13 mouse cellular contexts compared by ENCODE assay signal in genomic region chr2:93454334-93454733, GRCm38 (mm10). TPM values are rescaled to one million over a fixed set of nuclear protein-coding genes. Genes with fewer than 3 reads are reported as not detected.
DNase-seq lines count a peak whose midpoint lies in the region; ATAC-seq lines count a peak whose summit lies in the region.
"Had no signal": no experiment of that assay in that cellular context is flagged by ENCODE, and none has a peak within 500 bp of the region (broad histone marks: within the 10 kb centered on the region; RNA-seq: fewer than 3 reads in every experiment).

No protein-coding gene starts in this region.

- no peak overlapping the region for H3K4me3 ChIP-seq in kidney, embryonic 16.5 days (ENCODE audit: low read length)
- no peak overlapping the region for H3K4me3 ChIP-seq in intestine, embryonic 14.5 days (ENCODE audit: low read depth, low read length)
- H3K4me3 ChIP-seq: embryonic facial prominence, embryonic 12.5 days; heart, embryonic 13.5 days; lung, embryonic 15.5 days; midbrain, embryonic 13.5 days had no signal

- no peak overlapping the region; the same call in 1 of the 2 replicates for H3K27ac ChIP-seq in kidney, embryonic 16.5 days (ENCODE audit: low read length)
- no peak overlapping the region for H3K27ac ChIP-seq in intestine, embryonic 14.5 days (ENCODE audit: low read depth)
- H3K27ac ChIP-seq: embryonic facial prominence, embryonic 12.5 days; heart, embryonic 13.5 days; lung, embryonic 15.5 days; midbrain, embryonic 13.5 days had no signal

- H3K36me3 ChIP-seq in kidney, embryonic 16.5 days (ENCODE audit: insufficient read depth, low read length), result no peaks in the 10 kb centered on the region
- no peaks in the 10 kb centered on the region for H3K36me3 ChIP-seq in intestine, embryonic 14.5 days (ENCODE audit: control insufficient read depth, insufficient read depth, low read length)
- H3K36me3 ChIP-seq: embryonic facial prominence, embryonic 12.5 days; heart, embryonic 13.5 days; lung, embryonic 15.5 days; midbrain, embryonic 13.5 days had no signal

- H3K4me1 ChIP-seq in kidney, embryonic 16.5 days (ENCODE audit: insufficient read depth, low read length), result peaks cover 50% of the 10 kb centered on the region
- H3K4me1 ChIP-seq in intestine, embryonic 14.5 days (replicated peaks; ENCODE audit: control insufficient read depth, insufficient read depth, low read length), result peaks cover 30% of the 10 kb centered on the region

- no peaks in the 10 kb centered on the region for H3K9me3 ChIP-seq in kidney, embryonic 16.5 days (ENCODE audit: low read length)
- no peaks in the 10 kb centered on the region for H3K9me3 ChIP-seq in intestine, embryonic 14.5 days (ENCODE audit: control insufficient read depth, low read length)
- H3K9me3 ChIP-seq: embryonic facial prominence, embryonic 12.5 days; heart, embryonic 13.5 days; lung, embryonic 15.5 days; midbrain, embryonic 13.5 days had no signal

- no peak for DNase-seq in kidney, postnatal 4 days
- peak; percentile 53 for DNase-seq in T-cell, adult 2 months (ENCODE audit: low spot score)
- DNase-seq in intestine, embryonic 14.5 days (ENCODE audit: low spot score), result no peak
- peak; percentile 34 to 44 for DNase-seq in natural killer cell, adult 2 months (ENCODE audit: low spot score in 2 of 2)
- DNase-seq in heart, adult 8-10 months (ENCODE audit: low spot score), result no peak
- DNase-seq: cerebellum, adult 11-12 months; layer of hippocampus, postnatal 36 days had no signal

- WGBS in kidney, embryonic 16.5 days, result 58% methylated on average over 10 of the region's 10 CpGs
- WGBS in intestine, embryonic 14.5 days, result 48% methylated on average over 10 of the region's 10 CpGs

- ATAC-seq in kidney, embryonic 16.5 days (ENCODE audit: low FRiP score, low TSS enrichment), result no peak
- 0 out of 2 replicates have a peak, but pooled peaks have one; percentile 6 for ATAC-seq in intestine, embryonic 14.5 days (replicated peaks; ENCODE audit: low FRiP score, low TSS enrichment, low read depth)
- no peak for ATAC-seq in cerebellum, adult (ENCODE audit: insufficient number of reproducible peaks, low FRiP score, low TSS enrichment)
- ATAC-seq: midbrain, embryonic 13.5 days had no signal

- no peaks in the 10 kb centered on the region for H3K27me3 ChIP-seq in kidney, embryonic 16.5 days (ENCODE audit: insufficient read depth, low read length)
- H3K27me3 ChIP-seq in intestine, embryonic 14.5 days (replicated peaks; ENCODE audit: control insufficient read depth, insufficient read depth, low read length), result no peaks in the 10 kb centered on the region
- H3K27me3 ChIP-seq: embryonic facial prominence, embryonic 12.5 days; heart, embryonic 13.5 days; lung, embryonic 15.5 days; midbrain, embryonic 13.5 days had no signal

- H3K9ac ChIP-seq in kidney, embryonic 16.5 days (replicated peaks; ENCODE audit: low read length), result no peak overlapping the region
- no peak overlapping the region for H3K9ac ChIP-seq in intestine, embryonic 14.5 days (ENCODE audit: low read length)
- H3K9ac ChIP-seq: embryonic facial prominence, embryonic 12.5 days; heart, embryonic 13.5 days; lung, embryonic 15.5 days; midbrain, embryonic 13.5 days had no signal

- 0 out of 2 replicates have a peak overlapping the region, but pooled peaks have one; percentile 14 for H3K4me2 ChIP-seq in kidney, embryonic 16.5 days (replicated peaks; ENCODE audit: low read depth, low read length)
- H3K4me2 ChIP-seq in intestine, embryonic 14.5 days (ENCODE audit: low read length), result no peak overlapping the region
- H3K4me2 ChIP-seq: embryonic facial prominence, embryonic 12.5 days; heart, embryonic 13.5 days; lung, embryonic 15.5 days; midbrain, embryonic 13.5 days had no signal

RNA-seq across cellular contexts. Expression of gene Cd82, which starts 8.6 kb away (rescaled TPM):
- 64.1 and 71.8 TPM in 2 replicates for polyA plus RNA-seq in kidney, embryonic 16.5 days (2015; fragmentation: Nextera tagmentation; extraction: Ambion mirVana)
- polyA plus RNA-seq in intestine, embryonic 14.5 days (2014; fragmentation: Nextera tagmentation; extraction: Ambion mirVana), result 41.3 and 43.4 TPM in 2 replicates
- 10 to 100 TPM; 15.6 to 24.4 (median 17.1) TPM for total RNA-seq in heart, adult 8-10 months (2022)

Comparison
In these comparisons a context has a peak if more than half of its experiments do, and no peak if none do; other contexts are left out.
1. DNase-seq: peak in T-cell, adult 2 months (single experiment) and natural killer cell, adult 2 months (2 of 2); none in kidney, postnatal 4 days (0 of 2), intestine, embryonic 14.5 days (single experiment) and heart, adult 8-10 months (single experiment).